Mouse (Mus musculus): ENCODE results near the gene Agap2. TPM values are rescaled to one million over a fixed set of nuclear protein-coding genes. Genes with fewer than 3 reads are reported as not detected.

Agap2 gene
- polyA plus RNA-seq, 1 experiment from 2014 or later, result not detected

DNA sequence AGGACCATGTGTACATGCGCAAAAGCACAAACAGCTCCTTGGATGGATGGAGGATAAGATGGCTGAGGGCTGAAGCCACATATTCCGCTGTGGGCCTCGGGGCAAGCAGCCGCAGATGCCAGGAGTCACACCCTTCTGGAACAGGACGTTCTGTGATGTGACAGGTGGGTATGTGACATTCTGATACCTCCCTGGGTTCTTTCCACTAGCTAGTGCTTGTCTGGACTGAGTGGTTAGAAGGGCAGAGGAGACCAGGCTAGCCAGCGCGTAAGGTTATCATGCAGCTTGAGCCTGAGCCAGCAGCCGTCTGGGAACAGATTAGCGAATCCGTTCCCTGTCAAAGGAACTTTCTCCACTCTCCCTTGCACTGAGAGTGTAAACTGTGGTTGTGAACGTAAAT is 65.9 kb downstream of the Agap2 start:
- Histone ChIP-seq H3K4me3 (replicated peaks) (no peak overlapping the region), H3K9me3 (no peaks in the 10 kb centered on the region), H3K27ac (no peak overlapping the region), H3K27me3 (no peaks in the 10 kb centered on the region), H3K4me2 (no peak overlapping the region), H3K4me1 (replicated peaks) (no peaks in the 10 kb centered on the region), H3K36me3 (no peaks in the 10 kb centered on the region), H3K9ac (replicated peaks) (no peak overlapping the region)
- ATAC-seq (ENCODE audit: insufficient number of reproducible peaks, insufficient read depth, low FRiP score, low TSS enrichment, low read depth), result no peak
- WGBS, result 82% methylated on average over 11 of the region's 11 CpGs

DNA sequence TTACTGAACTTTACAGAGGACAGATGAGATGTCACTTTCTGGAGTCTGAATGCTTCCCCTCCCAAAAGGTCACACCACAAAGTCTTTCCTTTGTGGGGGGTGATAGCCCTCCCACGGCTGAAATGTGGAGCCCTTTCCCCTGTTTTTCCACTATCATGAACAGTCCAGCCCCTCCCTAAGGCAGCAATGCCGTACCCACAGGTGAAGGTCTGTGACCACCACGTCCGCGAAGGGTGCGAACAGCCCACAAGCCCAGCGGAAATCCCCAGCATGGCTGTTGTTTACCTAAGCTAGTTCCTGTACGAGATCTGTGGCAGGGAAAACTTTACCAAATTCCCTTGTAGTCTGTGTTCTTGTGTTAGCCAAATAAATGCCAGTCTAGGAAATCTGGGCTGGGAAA is 66.4 kb downstream of the Agap2 start:
- no peaks in the 10 kb centered on the region for H3K36me3 ChIP-seq
- 75% methylated on average over 8 of the region's 8 CpGs for WGBS
- no peak for ATAC-seq (ENCODE audit: insufficient number of reproducible peaks, insufficient read depth, low FRiP score, low TSS enrichment, low read depth)

More for the DNA sequence above, 66.4 kb downstream of the Agap2 start:
- Histone ChIP-seq H3K4me1 (replicated peaks) (no peaks in the 10 kb centered on the region), H3K9me3 (no peaks in the 10 kb centered on the region), H3K4me2 (no peak overlapping the region), H3K9ac (replicated peaks) (no peak overlapping the region), H3K27ac (no peak overlapping the region), H3K4me3 (replicated peaks) (no peak overlapping the region), H3K27me3 (no peaks in the 10 kb centered on the region)

Other genes with a start within 250 kb of the Agap2 start
- 22.9 TPM in 2 replicates for gene Atp23, start 173.9 kb upstream of the Agap2 start, polyA plus RNA-seq (2016; fragmentation: Nextera tagmentation; extraction: Ambion mirVana)
- gene Ctdsp2, start 96.6 kb upstream of the Agap2 start, polyA plus RNA-seq (2016; fragmentation: Nextera tagmentation; extraction: Ambion mirVana), result 74.6 and 89.2 TPM in 2 replicates
- 0.15 and 1.1 TPM in 2 replicates for gene Avil, start 74.6 kb upstream of the Agap2 start, polyA plus RNA-seq (2016; fragmentation: Nextera tagmentation; extraction: Ambion mirVana)
- 85.2 and 99.1 TPM in 2 replicates for gene Tsfm, start 44.4 kb upstream of the Agap2 start, polyA plus RNA-seq (2016; fragmentation: Nextera tagmentation; extraction: Ambion mirVana)
- 52.5 and 53.7 TPM in 2 replicates for gene Mettl1, start 33.9 kb upstream of the Agap2 start, polyA plus RNA-seq (2016; fragmentation: Nextera tagmentation; extraction: Ambion mirVana)
- gene Eef1akmt3, start 33.8 kb upstream of the Agap2 start, polyA plus RNA-seq (2016; fragmentation: Nextera tagmentation; extraction: Ambion mirVana), result 0.50 TPM in 2 replicates
- 0.16 TPM in 1 of 2 replicates, not detected in the other for gene Cyp27b1, start 27.0 kb upstream of the Agap2 start, polyA plus RNA-seq (2016; fragmentation: Nextera tagmentation; extraction: Ambion mirVana)
- gene March9, start 15.1 kb upstream of the Agap2 start, polyA plus RNA-seq (2016; fragmentation: Nextera tagmentation; extraction: Ambion mirVana), result 1.5 and 1.9 TPM in 2 replicates
- gene Cdk4, start 11.8 kb upstream of the Agap2 start, polyA plus RNA-seq (2016; fragmentation: Nextera tagmentation; extraction: Ambion mirVana), result 2,363 and 2,376 TPM in 2 replicates
- gene Tspan31, start 5.0 kb upstream of the Agap2 start, polyA plus RNA-seq (2016; fragmentation: Nextera tagmentation; extraction: Ambion mirVana), result 171 and 172 TPM in 2 replicates
- 58.7 and 65.5 TPM in 2 replicates for gene Os9, start 45.8 kb downstream of the Agap2 start, polyA plus RNA-seq (2016; fragmentation: Nextera tagmentation; extraction: Ambion mirVana)
- gene B4galnt1, start 89.9 kb downstream of the Agap2 start, polyA plus RNA-seq (2016; fragmentation: Nextera tagmentation; extraction: Ambion mirVana), result 4.3 and 5.0 TPM in 2 replicates
- 3.4 and 3.5 TPM in 2 replicates for gene Slc26a10, start 105.4 kb downstream of the Agap2 start, polyA plus RNA-seq (2016; fragmentation: Nextera tagmentation; extraction: Ambion mirVana)
- gene Arhgef25, start 114.8 kb downstream of the Agap2 start, polyA plus RNA-seq (2016; fragmentation: Nextera tagmentation; extraction: Ambion mirVana), result 67.5 and 74.1 TPM in 2 replicates
- gene Dtx3, start 120.4 kb downstream of the Agap2 start, polyA plus RNA-seq (2016; fragmentation: Nextera tagmentation; extraction: Ambion mirVana), result 150 and 166 TPM in 2 replicates
- gene Pip4k2c, start 136.3 kb downstream of the Agap2 start, polyA plus RNA-seq (2016; fragmentation: Nextera tagmentation; extraction: Ambion mirVana), result 27.3 and 28.0 TPM in 2 replicates
- gene Kif5a, start 188.1 kb downstream of the Agap2 start, polyA plus RNA-seq (2016; fragmentation: Nextera tagmentation; extraction: Ambion mirVana), result 5.3 and 5.6 TPM in 2 replicates
- gene Dctn2, start 191.1 kb downstream of the Agap2 start, polyA plus RNA-seq (2016; fragmentation: Nextera tagmentation; extraction: Ambion mirVana), result 174 and 183 TPM in 2 replicates
- gene Mbd6, start 213.7 kb downstream of the Agap2 start, polyA plus RNA-seq (2016; fragmentation: Nextera tagmentation; extraction: Ambion mirVana), result 17.2 and 19.8 TPM in 2 replicates
- gene Mars, start 236.5 kb downstream of the Agap2 start, polyA plus RNA-seq (2016; fragmentation: Nextera tagmentation; extraction: Ambion mirVana), result 144 and 145 TPM in 2 replicates
- 5.7 and 6.5 TPM in 2 replicates for gene Arhgap9, start 246.7 kb downstream of the Agap2 start, polyA plus RNA-seq (2016; fragmentation: Nextera tagmentation; extraction: Ambion mirVana)